Mouse (Mus musculus) embryonic fibroblast, embryonic 13.5 days (primary cell): ENCODE data around the gene Pcsk1. TPM values are rescaled to one million over a fixed set of nuclear protein-coding genes. Genes with fewer than 3 reads are reported as not detected.

ENCODE experiments used
- H3K27ac ChIP-seq: 2 replicates; pipeline ENCODE4 v1.5.1; 2012; ENCODE audit warnings: low read length, control low read depth, inconsistent platforms; ENCODE audit not compliant: insufficient read depth
- H3K4me1 ChIP-seq: 2 replicates; pipeline ENCODE4 v1.6.1; 2011; ENCODE audit warnings: low read length; ENCODE audit not compliant: control insufficient read depth, insufficient read depth
- H3K4me3 ChIP-seq: 2 replicates; pipeline ENCODE4 v1.5.1; 2011; ENCODE audit warnings: mild to moderate bottlenecking, control low read depth, low read length; ENCODE audit not compliant: insufficient read depth
- CTCF ChIP-seq: IDR thresholded peaks from 2 replicates; pipeline ENCODE4 v1.5.1; 2011; ENCODE audit warnings: mild to moderate bottlenecking, control low read depth, low read length, moderate library complexity, borderline replicate concordance; ENCODE audit not compliant: insufficient read depth
- POLR2A ChIP-seq: IDR thresholded peaks from 2 replicates; pipeline ENCODE4 v1.6.1; 2011; ENCODE audit warnings: low read depth, mild to moderate bottlenecking, control low read depth, low read length, moderate library complexity
- polyA plus RNA-seq: library from polyadenylated mRNA; stranded (reverse); fragments of >200 nt; gene quantifications from 2 replicates; pipeline ENCODE4 v1.2.4, GENCODE M21; 2011; ENCODE audit warnings: low read depth; ENCODE audit not compliant: missing spikeins, insufficient read length

Gene Pcsk1
- polyA plus RNA-seq, 1 experiment: not detected

GRCm38 (mm10) chr13:75160661-75161060, 71.0 kb downstream of the Pcsk1 start:
- Histone ChIP-seq H3K4me1 (no peaks in the 10 kb centered on the region), H3K4me3 (no peak overlapping the region)
- TF ChIP-seq CTCF (no peak), POLR2A (no peak)

DNA sequence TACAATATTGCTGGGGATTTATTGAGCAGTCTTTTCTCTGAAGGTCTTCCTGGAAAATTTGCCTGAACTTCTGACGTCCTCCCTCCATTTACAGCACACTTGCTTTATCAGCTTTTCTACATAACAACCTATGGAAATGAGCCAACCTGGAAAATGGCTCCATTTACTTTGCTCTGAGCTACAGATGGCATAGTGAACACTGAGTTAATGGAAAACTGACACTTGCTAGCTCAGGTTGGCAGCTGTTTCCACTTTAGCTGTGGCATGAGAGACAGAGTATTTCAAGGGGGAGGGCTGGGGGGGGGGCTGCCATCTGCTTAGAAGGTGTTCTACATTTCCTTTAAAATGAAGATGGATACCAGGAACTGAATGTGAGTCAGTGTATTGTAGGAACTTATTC, 73.8 kb downstream of the Pcsk1 start:
- no peak overlapping the region for H3K4me3 ChIP-seq
- TF ChIP-seq POLR2A (no peak), CTCF (no peak)
- H3K4me1 ChIP-seq: no peaks in the 10 kb centered on the region
- no peak overlapping the region for H3K27ac ChIP-seq

More at GRCm38 (mm10) chr13:75160661-75161060, 71.0 kb downstream of the Pcsk1 start:
- no peak overlapping the region for H3K27ac ChIP-seq
